Mouse (Mus musculus) liver, embryonic 14.5 days (tissue): ENCODE measurements at regions not wholly inside any gene's neighbourhood (a gene's known extent, or its start where the extent isn't known, plus 50 kb on each side); places are given as distances from the start of the nearest gene placed in this dataset.

ENCODE experiments used
- CTCF ChIP-seq: IDR thresholded peaks from 2 replicates; pipeline ENCODE4 v1.5.1; 2016; ENCODE audit warnings: antibody characterized with exemption, low read depth, control low read depth
- EP300 ChIP-seq: IDR thresholded peaks from 2 replicates; pipeline ENCODE4 v1.6.1; 2016; ENCODE audit warnings: antibody characterized with exemption, low read depth

GRCm38 (mm10) chr7:73616971-73617906 lies 75.6 kb upstream of the Chd2 start:
- TF ChIP-seq CTCF (no peak), EP300 (0 out of 2 replicates have a peak, but pooled peaks have one; percentile 14)
